Mouse (Mus musculus) hindbrain, postnatal 0 days (tissue): ENCODE measurements around the gene Tll2. TPM values are rescaled to one million over a fixed set of nuclear protein-coding genes. Genes with fewer than 3 reads are reported as not detected.

Source experiments
- ATAC-seq: fragments of 200-750 bp; cut with Nextera tagmentation; 2 replicates; pipeline ENCODE4 v1.8.0; 2017; ENCODE audit warnings: mild to moderate bottlenecking, moderate TSS enrichment, moderate library complexity
- DNase-seq: peaks from one replicate; pipeline ENCODE4 v3.0.0-alpha.2; 2015; ENCODE audit warnings: low spot score
- H3K27ac ChIP-seq: fragments of 300-500 bp; sonication (generic); 2 replicates; pipeline ENCODE4 v1.5.1; 2014; ENCODE audit warnings: mild to moderate bottlenecking
- H3K27me3 ChIP-seq: fragments of 300-500 bp; sonication (generic); 2 replicates; pipeline ENCODE4 v1.6.1; 2014; ENCODE audit warnings: low read length, mixed read lengths; ENCODE audit not compliant: insufficient read depth
- H3K36me3 ChIP-seq: fragments of 300-500 bp; sonication (generic); 2 replicates; pipeline ENCODE4 v1.6.1; 2014; ENCODE audit warnings: low read length, mixed read lengths; ENCODE audit not compliant: insufficient read depth
- H3K4me1 ChIP-seq: fragments of 300-500 bp; sonication (generic); 2 replicates; pipeline ENCODE4 v1.6.1; 2014; ENCODE audit warnings: antibody characterized with exemption, low read length, mixed read lengths; ENCODE audit not compliant: insufficient read depth
- H3K4me2 ChIP-seq: fragments of 300-500 bp; sonication (generic); 2 replicates; pipeline ENCODE4 v1.6.1; 2014; ENCODE audit warnings: low read depth, mild to moderate bottlenecking, low read length, moderate library complexity, mixed read lengths
- H3K4me3 ChIP-seq: fragments of 300-500 bp; sonication (generic); 2 replicates; pipeline ENCODE4 v1.5.1; 2014; ENCODE audit warnings: low read length
- H3K9ac ChIP-seq: fragments of 300-500 bp; sonication (generic); replicated peaks from 2 replicates; pipeline ENCODE4 v1.6.1; 2014; ENCODE audit warnings: mild to moderate bottlenecking, low read length, moderate library complexity, mixed read lengths
- H3K9me3 ChIP-seq: fragments of 300-500 bp; sonication (generic); 2 replicates; pipeline ENCODE4 v1.6.1; 2016; ENCODE audit warnings: low read length, mixed read lengths
- CTCF ChIP-seq: IDR thresholded peaks from 2 replicates; pipeline ENCODE4 v1.5.1; 2016; ENCODE audit warnings: antibody characterized with exemption, control low read depth, low read depth
- WGBS: fragments of 180-500 bp; shearing (Covaris S2); extraction: QIAGEN DNeasy Blood & Tissue Kit; methylation state at CpG from one replicate; pipeline ENCODE4 v1.1.7; 2014; 5-methylcytosine and 5-hydroxymethylcytosine counted together
- polyA plus RNA-seq: library from polyadenylated mRNA; unstranded; fragments of >200 nt; fragmentation: Nextera tagmentation; extraction: Ambion mirVana; gene quantifications from 2 replicates; pipeline ENCODE4 v1.2.1, GENCODE M21; 2015
- total RNA-seq: library from RNA; depleted of rRNA; stranded (reverse); fragments of >200 nt; gene quantifications from 2 replicates; pipeline ENCODE4 v1.2.3, GENCODE M21; 2014

Tll2 gene
- total and polyA plus RNA-seq, 2 experiments from 2014 or later, result 0.60 to 2.8 TPM

DNA sequence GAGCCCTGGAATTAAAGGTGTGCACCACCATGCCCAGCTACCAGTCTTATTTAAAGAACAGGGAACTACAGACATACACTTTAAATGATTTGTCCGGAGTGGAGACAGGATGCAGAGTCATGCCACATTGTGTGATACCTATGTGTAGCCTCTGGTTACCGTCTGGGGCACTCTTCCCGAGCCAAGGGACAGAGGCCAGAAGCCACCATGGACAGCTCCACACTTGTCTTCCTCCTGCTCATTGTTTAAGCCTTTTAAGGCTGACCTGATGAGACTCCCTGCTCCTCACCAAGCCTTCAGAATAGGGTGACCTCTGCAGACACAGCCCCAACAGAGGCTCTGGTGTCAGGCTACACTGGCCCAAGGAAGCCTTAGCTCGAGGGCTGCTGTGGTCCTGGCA is 67.0 kb downstream of the Tll2 start:
- no peak for DNase-seq
- whole genome bisulfite sequencing, result 58% methylated on average over 4 of the region's 4 CpGs
- Histone ChIP-seq H3K27ac (no peak overlapping the region), H3K36me3 (no peaks in the 10 kb centered on the region), H3K4me1 (no peaks in the 10 kb centered on the region), H3K27me3 (no peaks in the 10 kb centered on the region), H3K4me2 (no peak overlapping the region), H3K4me3 (no peak overlapping the region), H3K9me3 (no peaks in the 10 kb centered on the region), H3K9ac (no peak overlapping the region)
- ATAC-seq, result no peak
- TF ChIP-seq CTCF, result no peak

DNA sequence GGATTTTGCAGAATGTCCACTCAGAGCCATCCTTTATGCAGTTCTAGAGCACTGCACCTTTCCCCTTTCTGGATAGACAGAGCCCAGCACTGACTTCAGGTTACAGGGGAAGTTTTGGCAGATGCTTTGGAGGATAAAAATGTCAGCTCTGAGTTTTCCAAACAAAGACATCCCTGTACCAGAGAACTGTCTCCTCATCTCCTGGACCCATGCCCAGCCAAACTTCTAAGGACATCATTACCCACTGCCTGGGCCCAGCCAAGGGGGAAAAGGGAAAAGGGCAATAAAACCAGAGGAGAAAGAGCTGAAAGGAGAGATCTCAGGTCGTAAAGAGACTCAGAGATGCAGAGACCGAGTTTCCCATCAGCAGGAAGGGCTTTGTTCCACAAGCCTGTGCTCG is 83.6 kb downstream of the Tll2 start:
- WGBS, result 24% methylated on average over 3 of the region's 3 CpGs

DNA sequence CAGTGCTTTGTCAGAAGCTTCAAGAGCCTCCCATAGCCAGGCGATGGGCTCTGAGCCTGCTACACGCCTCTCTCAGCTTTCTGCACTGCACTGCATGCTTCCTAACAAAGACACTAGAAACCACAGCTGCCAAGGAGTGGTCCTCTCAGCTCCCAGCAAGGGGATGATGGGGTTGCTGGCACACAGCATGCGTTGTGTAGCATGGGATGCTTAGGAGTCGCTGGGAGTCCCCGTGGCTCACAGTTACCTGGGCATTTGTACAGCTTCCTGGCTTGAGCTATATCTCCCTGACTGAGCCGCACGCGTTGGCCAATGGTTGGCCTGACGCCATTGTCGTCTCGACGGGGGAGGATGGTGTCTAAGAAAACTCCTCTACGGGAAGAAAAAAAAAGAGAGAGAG is 86.7 kb downstream of the Tll2 start:
- ATAC-seq, result peak; percentile 49
- H3K9me3 ChIP-seq, result no peaks in the 10 kb centered on the region
- no peak overlapping the region for H3K4me3 ChIP-seq
- no peak for TF ChIP-seq CTCF
- no peaks in the 10 kb centered on the region; the same call in 1 of the 2 replicates for H3K4me1 ChIP-seq
- peak; percentile 65 for DNase-seq
- WGBS, result 40% methylated on average over 13 of the region's 13 CpGs
- no peaks in the 10 kb centered on the region for H3K36me3 ChIP-seq
- no peak overlapping the region for H3K9ac ChIP-seq
- H3K27ac ChIP-seq, result no peak overlapping the region
- H3K4me2 ChIP-seq, result no peak overlapping the region
- H3K27me3 ChIP-seq, result no peaks in the 10 kb centered on the region

More for the DNA sequence above, 83.6 kb downstream of the Tll2 start:
- Histone ChIP-seq H3K9me3 (no peaks in the 10 kb centered on the region), H3K4me3 (no peak overlapping the region), H3K9ac (no peak overlapping the region), H3K27me3 (no peaks in the 10 kb centered on the region), H3K27ac (no peak overlapping the region), H3K4me2 (no peak overlapping the region), H3K4me1 (no peaks in the 10 kb centered on the region), H3K36me3 (no peaks in the 10 kb centered on the region)
- DNase-seq, result no peak
- ATAC-seq, result no peak
- no peak for TF ChIP-seq CTCF

DNA sequence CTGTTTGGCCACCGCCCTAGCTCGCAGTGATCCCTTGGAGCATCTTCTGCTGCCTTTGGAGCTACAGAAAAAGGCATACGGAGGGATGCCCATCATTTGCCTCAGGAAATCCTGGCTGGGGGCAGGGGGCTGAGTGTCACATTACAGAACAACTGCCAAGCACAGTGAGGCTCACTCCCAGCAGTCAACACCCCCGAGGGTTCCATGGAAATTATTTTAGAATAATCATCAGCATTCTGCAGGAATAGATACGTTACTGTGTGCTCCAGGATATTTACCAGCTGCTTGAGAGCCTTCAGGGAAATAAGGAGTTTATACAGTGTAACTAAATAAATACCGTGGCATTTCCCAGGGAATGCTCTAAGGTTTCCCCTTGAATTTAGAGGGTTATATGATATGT is 88.3 kb downstream of the Tll2 start:
- ATAC-seq (no peak), DNase-seq (no peak)
- no peaks in the 10 kb centered on the region; the same call in 1 of the 2 replicates for H3K4me1 ChIP-seq
- H3K27me3 ChIP-seq, result no peaks in the 10 kb centered on the region
- H3K27ac ChIP-seq, result no peak overlapping the region
- no peaks in the 10 kb centered on the region for H3K9me3 ChIP-seq
- no peaks in the 10 kb centered on the region for H3K36me3 ChIP-seq
- H3K9ac ChIP-seq, result no peak overlapping the region
- no peak overlapping the region for H3K4me2 ChIP-seq
- TF ChIP-seq CTCF, result no peak
- 51% methylated on average over 6 of the region's 6 CpGs for WGBS
- H3K4me3 ChIP-seq, result no peak overlapping the region

DNA sequence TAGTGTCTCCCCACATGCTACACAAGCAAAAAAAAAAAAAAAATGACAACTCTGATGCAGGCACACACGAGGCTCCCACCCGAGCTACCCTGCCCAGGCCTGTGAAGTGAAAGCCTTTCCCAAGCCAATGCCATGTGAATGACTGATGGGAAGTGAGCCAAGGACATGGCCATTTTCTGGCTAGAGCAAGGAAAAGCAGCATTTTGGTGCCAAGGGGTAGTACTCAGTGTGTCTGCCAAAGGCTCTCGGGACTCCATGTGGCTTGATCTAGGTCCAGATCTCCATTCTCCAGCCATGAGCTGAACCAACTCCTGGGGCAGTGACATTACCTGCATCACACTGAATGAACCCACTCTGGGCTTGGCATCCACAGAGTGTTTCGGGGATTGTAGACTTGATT is 89.3 kb downstream of the Tll2 start:
- ATAC-seq, result peak; percentile 54
- no peak overlapping the region for H3K4me2 ChIP-seq
- no peaks in the 10 kb centered on the region; the same call in 1 of the 2 replicates for H3K4me1 ChIP-seq
- no peaks in the 10 kb centered on the region for H3K36me3 ChIP-seq
- no peak overlapping the region for H3K4me3 ChIP-seq
- H3K27ac ChIP-seq, result no peak overlapping the region
- no peaks in the 10 kb centered on the region for H3K27me3 ChIP-seq
- DNase-seq, result peak; percentile 82
- no peak for TF ChIP-seq CTCF
- WGBS, result 39% methylated on average over 4 of the region's 4 CpGs
- no peaks in the 10 kb centered on the region for H3K9me3 ChIP-seq
- no peak overlapping the region for H3K9ac ChIP-seq

DNA sequence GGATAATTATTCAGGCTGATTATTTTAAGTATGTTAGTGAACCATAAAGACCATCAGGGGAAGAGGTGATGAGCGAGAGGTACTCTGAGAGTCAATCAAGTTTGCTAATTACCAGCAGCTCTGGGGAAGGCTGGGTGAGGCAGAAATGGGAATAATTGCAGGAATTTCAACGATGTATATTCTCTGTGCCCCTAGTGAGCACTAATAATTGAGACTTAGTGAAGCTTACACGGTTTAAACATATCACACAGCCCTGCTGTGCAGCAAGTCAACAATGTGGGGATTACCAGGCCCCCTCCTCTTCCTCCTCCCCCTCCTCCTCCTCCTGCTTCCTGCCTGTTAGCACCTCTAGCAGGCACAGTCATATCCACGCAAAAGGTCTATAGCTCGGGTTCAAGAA is 92.0 kb downstream of the Tll2 start:
- H3K36me3 ChIP-seq, result no peaks in the 10 kb centered on the region
- ATAC-seq, result no peak
- no peak overlapping the region for H3K9ac ChIP-seq
- H3K27ac ChIP-seq, result no peak overlapping the region
- no peak overlapping the region for H3K4me3 ChIP-seq
- WGBS, result 14% methylated on average over 5 of the region's 5 CpGs
- no peak overlapping the region for H3K4me2 ChIP-seq
- no peaks in the 10 kb centered on the region for H3K9me3 ChIP-seq
- no peak for TF ChIP-seq CTCF
- peaks cover 2% of the 10 kb centered on the region for H3K4me1 ChIP-seq
- 0 out of 2 replicates have a peak, but pooled peaks cover 5% of the 10 kb centered on the region for H3K27me3 ChIP-seq
- no peak for DNase-seq

DNA sequence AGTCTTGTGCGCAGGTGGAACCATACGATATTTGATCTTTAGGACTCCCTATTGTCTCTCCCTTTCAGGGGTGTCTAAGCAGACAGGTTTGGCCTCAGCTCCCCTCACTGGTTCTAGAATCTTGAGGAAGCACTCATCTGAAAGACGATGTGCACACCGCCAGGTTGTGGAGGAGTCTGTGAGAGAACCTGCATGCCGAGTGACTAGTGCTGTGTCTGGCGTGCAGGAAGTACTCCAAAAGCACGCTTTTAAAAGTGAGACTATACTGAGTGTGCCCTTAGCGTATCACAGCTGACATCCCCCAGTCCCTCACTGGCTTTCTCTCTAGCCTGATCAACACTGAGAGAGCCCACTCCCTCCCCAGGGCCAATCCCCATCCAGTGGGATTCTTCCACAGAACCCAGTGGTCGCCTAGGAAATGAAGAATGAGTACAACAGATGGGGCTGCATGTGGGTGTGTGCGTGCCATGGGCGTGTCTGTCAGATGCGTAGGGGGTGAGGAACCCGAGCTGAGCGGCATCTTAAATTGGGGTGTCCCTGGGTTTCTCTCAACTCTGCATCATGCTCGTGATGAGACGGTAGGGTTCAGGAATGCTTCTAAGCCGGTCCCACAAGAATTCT is 92.6 kb downstream of the Tll2 start:
- no peak for TF ChIP-seq CTCF
- no peaks in the 10 kb centered on the region for H3K36me3 ChIP-seq

More for the DNA sequence above, 92.6 kb downstream of the Tll2 start:
- DNase-seq, result peak; percentile 45
- ATAC-seq, result peak; percentile 64
- no peak overlapping the region for H3K4me2 ChIP-seq
- H3K9me3 ChIP-seq, result no peaks in the 10 kb centered on the region
- H3K27me3 ChIP-seq, result 0 out of 2 replicates have a peak, but pooled peaks cover 5% of the 10 kb centered on the region
- WGBS, result 32% methylated on average over 17 of the region's 17 CpGs
- no peak overlapping the region for H3K4me3 ChIP-seq
- no peak overlapping the region for H3K9ac ChIP-seq
- H3K4me1 ChIP-seq, result peaks cover 7% of the 10 kb centered on the region
- no peak overlapping the region for H3K27ac ChIP-seq
